Mouse (Mus musculus) cerebellum, postnatal 25 days (tissue): ENCODE results near the gene Pknox2.

ENCODE experiments used
- DNase-seq, 2 experiments: peaks; one replicate each; pipeline ENCODE4 v3.0.0; 2021; ENCODE audit warnings: mixed read lengths in 2 of 2

Gene Pknox2

GRCm38 (mm10) chr9:37038859-37039258 is 108.3 kb downstream of the Pknox2 start:
- no peak for DNase-seq

GRCm38 (mm10) chr9:37038445-37038844 is 108.8 kb downstream of the Pknox2 start:
- no peak for DNase-seq

GRCm38 (mm10) chr9:37037405-37037804 is 109.8 kb downstream of the Pknox2 start:
- DNase-seq, result no peak

GRCm38 (mm10) chr9:37035248-37035647 is 112.0 kb downstream of the Pknox2 start:
- DNase-seq, result no peak

GRCm38 (mm10) chr9:37034316-37034715 is 112.9 kb downstream of the Pknox2 start:
- DNase-seq, result peak in 1 of 2 experiments; percentile 32

- DNase-seq, result no peak
Measured at GRCm38 (mm10) chr9:37030347-37031213, 116.6 kb downstream of the Pknox2 start.

- no peak for DNase-seq
Measured at GRCm38 (mm10) chr9:37029811-37030346, 117.3 kb downstream of the Pknox2 start.

GRCm38 (mm10) chr9:37027825-37028575 is 119.2 kb downstream of the Pknox2 start:
- no peak for DNase-seq

- no peak for DNase-seq
Measured at GRCm38 (mm10) chr9:37025913-37026312, 121.3 kb downstream of the Pknox2 start.

GRCm38 (mm10) chr9:37021586-37022230 is 125.5 kb downstream of the Pknox2 start:
- no peak for DNase-seq

GRCm38 (mm10) chr9:37018154-37018553 is 129.1 kb downstream of the Pknox2 start:
- DNase-seq, result peak; percentile 60 to 80

- no peak for DNase-seq
Measured at GRCm38 (mm10) chr9:37017169-37017568, 130.0 kb downstream of the Pknox2 start.

GRCm38 (mm10) chr9:37016165-37016564 is 131.0 kb downstream of the Pknox2 start:
- DNase-seq, result peak in 1 of 2 experiments; percentile 56

GRCm38 (mm10) chr9:37013565-37013964 is 133.6 kb downstream of the Pknox2 start:
- no peak for DNase-seq

GRCm38 (mm10) chr9:37008090-37008489 is 139.1 kb downstream of the Pknox2 start:
- DNase-seq, result no peak

- DNase-seq, result no peak
Measured at GRCm38 (mm10) chr9:37004676-37005075, 142.5 kb downstream of the Pknox2 start.

GRCm38 (mm10) chr9:37001935-37002535 is 145.2 kb downstream of the Pknox2 start:
- no peak for DNase-seq

GRCm38 (mm10) chr9:36999393-36999792 is 147.8 kb downstream of the Pknox2 start:
- DNase-seq, result no peak

GRCm38 (mm10) chr9:36990626-36991368 is 156.4 kb downstream of the Pknox2 start:
- no peak for DNase-seq

- DNase-seq, result no peak
Measured at GRCm38 (mm10) chr9:36989991-36990390, 157.2 kb downstream of the Pknox2 start.

- no peak for DNase-seq
Measured at GRCm38 (mm10) chr9:36985233-36985632, 162.0 kb downstream of the Pknox2 start.
